Mouse (Mus musculus) ES-Bruce4 (cell line): ENCODE data around the gene Ufsp2. TPM values are rescaled to one million over a fixed set of nuclear protein-coding genes. Genes with fewer than 3 reads are reported as not detected.

Source experiments
- H3K27ac ChIP-seq: 2 replicates; pipeline ENCODE4 v1.5.1; 2012; ENCODE audit warnings: low read length, inconsistent platforms; ENCODE audit not compliant: insufficient read depth
- H3K27me3 ChIP-seq: 2 replicates; pipeline ENCODE4 v1.6.1; 2012; ENCODE audit warnings: mild to moderate bottlenecking, low read length, inconsistent platforms; ENCODE audit not compliant: control insufficient read depth, poor library complexity, insufficient read depth, severe bottlenecking
- H3K36me3 ChIP-seq: 2 replicates; pipeline ENCODE4 v1.6.1; 2012; ENCODE audit warnings: inconsistent platforms, mild to moderate bottlenecking, low read length, moderate library complexity; ENCODE audit not compliant: control insufficient read depth, poor library complexity, insufficient read depth, severe bottlenecking
- H3K4me1 ChIP-seq: one replicate; pipeline ENCODE4 v1.8.1; 2011; ENCODE audit warnings: low read length; ENCODE audit not compliant: control insufficient read depth, insufficient read depth
- H3K4me3 ChIP-seq: 2 replicates; pipeline ENCODE4 v1.5.1; 2011; ENCODE audit warnings: low read depth, mild to moderate bottlenecking, low read length
- H3K9ac ChIP-seq: 2 replicates; pipeline ENCODE4 v1.6.1; 2012; ENCODE audit warnings: low read depth, mild to moderate bottlenecking, inconsistent platforms; ENCODE audit not compliant: poor library complexity, severe bottlenecking
- H3K9me3 ChIP-seq: replicated peaks from 2 replicates; pipeline ENCODE4 v1.6.1; 2012; ENCODE audit warnings: mild to moderate bottlenecking, low read length, inconsistent platforms; ENCODE audit not compliant: control insufficient read depth, poor library complexity, insufficient read depth, severe bottlenecking
- CTCF ChIP-seq: IDR thresholded peaks from one replicate; pipeline ENCODE4 v1.8.1; 2011; ENCODE audit warnings: low read depth, low read length
- EP300 ChIP-seq: IDR thresholded peaks from 2 replicates; pipeline ENCODE4 v1.6.1; 2011; ENCODE audit warnings: low read depth, low read length; ENCODE audit not compliant: insufficient read depth
- POLR2A ChIP-seq: IDR thresholded peaks from one replicate; pipeline ENCODE4 v1.8.1; 2011; ENCODE audit warnings: low read length; ENCODE audit not compliant: insufficient read depth
- polyA plus RNA-seq: library from polyadenylated mRNA; stranded (reverse); fragments of >200 nt; gene quantifications from 2 replicates; pipeline ENCODE4 v1.2.4, GENCODE M21; 2011; ENCODE audit warnings: low read depth; ENCODE audit not compliant: missing spikeins, insufficient read depth, insufficient read length

Ufsp2 gene
- polyA plus RNA-seq, 1 experiment = 62.4 TPM

GRCm38 (mm10) chr8:45995576-45995975 is 20.2 kb downstream of the Ufsp2 start:
- Histone ChIP-seq H3K4me3 (no peak overlapping the region), H3K36me3 (peaks cover 7% of the 10 kb centered on the region), H3K9ac (no peak overlapping the region), H3K27ac (no peak overlapping the region), H3K4me1 (no peaks in the 10 kb centered on the region), H3K27me3 (no peaks in the 10 kb centered on the region), H3K9me3 (no peaks in the 10 kb centered on the region)
- TF ChIP-seq CTCF (no peak), POLR2A (no peak), EP300 (no peak)

- H3K9me3 ChIP-seq = no peaks in the 10 kb centered on the region
- H3K4me3 ChIP-seq = no peak overlapping the region
Measured at GRCm38 (mm10) chr8:45998228-45998627, 22.9 kb downstream of the Ufsp2 start.

GRCm38 (mm10) chr8:45999138-45999783 is 23.9 kb downstream of the Ufsp2 start, which contains the start of gene Lrp2bp:
Gene Lrp2bp, plus strand, starts transcription at chr8:45999303.
- Histone ChIP-seq H3K9ac (peak within 1 kb of the TSS; percentile 56), H3K4me1 (no peaks in the 10 kb centered on the region), H3K27ac (peak within 1 kb of the TSS; percentile 52), H3K4me3 (peak within 1 kb of the TSS; percentile 70), H3K27me3 (no peaks in the 10 kb centered on the region), H3K36me3 (peaks cover 7% of the 10 kb centered on the region; the same call in 1 of the 2 replicates), H3K9me3 (no peaks in the 10 kb centered on the region)
- TF ChIP-seq CTCF (peak; percentile 17), EP300 (no peak)

More at GRCm38 (mm10) chr8:45998228-45998627, 22.9 kb downstream of the Ufsp2 start:
- TF ChIP-seq CTCF (no peak), POLR2A (no peak), EP300 (no peak)
- Histone ChIP-seq H3K9ac (no peak overlapping the region), H3K36me3 (peaks cover 7% of the 10 kb centered on the region; the same call in 1 of the 2 replicates), H3K4me1 (no peaks in the 10 kb centered on the region), H3K27me3 (no peaks in the 10 kb centered on the region), H3K27ac (no peak overlapping the region)

DNA sequence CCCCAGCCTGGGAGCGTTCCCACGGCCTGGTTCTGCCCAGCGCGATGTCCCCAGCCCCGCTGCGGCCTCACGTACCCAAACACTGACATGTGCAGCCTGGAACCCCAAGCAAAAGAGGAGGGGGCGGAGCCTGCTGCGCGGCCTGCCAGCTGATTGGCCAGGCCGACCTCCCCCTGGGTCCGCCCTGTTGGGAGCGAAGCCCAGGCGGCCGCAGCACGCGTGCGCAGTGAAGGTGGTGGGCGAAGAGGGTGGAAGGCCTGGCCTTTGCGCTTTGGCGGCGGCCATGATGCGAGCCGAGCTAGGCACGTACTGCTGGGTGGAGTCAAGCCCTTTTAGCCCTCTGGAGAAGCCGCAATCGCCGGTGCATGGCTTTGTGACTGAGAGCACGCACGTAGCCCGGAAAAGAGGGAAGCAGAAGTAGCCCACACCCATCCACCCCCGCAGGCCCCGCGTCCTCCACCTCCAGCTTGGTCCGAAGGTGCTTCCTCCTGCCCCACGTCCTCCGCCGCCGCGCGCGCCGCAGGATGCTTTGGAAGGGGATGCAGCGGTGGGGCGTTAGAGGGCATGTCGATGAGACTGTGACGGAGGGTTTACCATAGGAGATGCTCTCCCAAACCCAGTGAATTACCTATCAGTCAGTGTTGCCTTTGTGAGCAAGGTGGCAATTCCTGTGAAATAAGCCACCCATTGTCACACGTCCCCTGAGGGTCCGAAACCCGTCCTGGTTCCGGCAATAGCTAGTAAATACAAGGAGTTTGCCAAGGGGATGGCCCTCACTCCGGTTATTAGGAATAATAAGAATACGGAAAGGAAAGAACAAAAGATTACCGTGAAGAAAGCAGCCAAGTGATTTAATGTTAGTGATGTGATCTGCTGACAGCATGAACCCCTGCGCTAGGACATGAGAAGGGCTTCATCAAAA is 24.7 kb downstream of the Ufsp2 start:
- no peaks in the 10 kb centered on the region for H3K9me3 ChIP-seq
- peaks cover 7% of the 10 kb centered on the region; the same call in 1 of the 2 replicates for H3K36me3 ChIP-seq
- H3K27ac ChIP-seq = peak overlapping the region; percentile 52
- peak overlapping the region; percentile 70 for H3K4me3 ChIP-seq
- H3K27me3 ChIP-seq = no peaks in the 10 kb centered on the region
- peak; percentile 16 for TF ChIP-seq POLR2A
- peak; percentile 90 for TF ChIP-seq EP300
- TF ChIP-seq CTCF = no peak
- no peaks in the 10 kb centered on the region for H3K4me1 ChIP-seq
- peak overlapping the region; percentile 56 for H3K9ac ChIP-seq

- no peaks in the 10 kb centered on the region for H3K9me3 ChIP-seq
- H3K27ac ChIP-seq = no peak within 1 kb of the TSS
- TF ChIP-seq EP300 (no peak), CTCF (no peak), POLR2A (no peak)
- H3K36me3 ChIP-seq = no peaks in the 10 kb centered on the region
- H3K4me1 ChIP-seq = peaks cover 2% of the 10 kb centered on the region
- H3K4me3 ChIP-seq = no peak within 1 kb of the TSS
- H3K27me3 ChIP-seq = no peaks in the 10 kb centered on the region; the same call in 1 of the 2 replicates
- H3K9ac ChIP-seq = no peak within 1 kb of the TSS
Measured at GRCm38 (mm10) chr8:46005596-46005995, 30.3 kb downstream of the Ufsp2 start, which contains the start of gene Ankrd37. Gene Ankrd37, minus strand, starts transcription at chr8:46005707.

DNA sequence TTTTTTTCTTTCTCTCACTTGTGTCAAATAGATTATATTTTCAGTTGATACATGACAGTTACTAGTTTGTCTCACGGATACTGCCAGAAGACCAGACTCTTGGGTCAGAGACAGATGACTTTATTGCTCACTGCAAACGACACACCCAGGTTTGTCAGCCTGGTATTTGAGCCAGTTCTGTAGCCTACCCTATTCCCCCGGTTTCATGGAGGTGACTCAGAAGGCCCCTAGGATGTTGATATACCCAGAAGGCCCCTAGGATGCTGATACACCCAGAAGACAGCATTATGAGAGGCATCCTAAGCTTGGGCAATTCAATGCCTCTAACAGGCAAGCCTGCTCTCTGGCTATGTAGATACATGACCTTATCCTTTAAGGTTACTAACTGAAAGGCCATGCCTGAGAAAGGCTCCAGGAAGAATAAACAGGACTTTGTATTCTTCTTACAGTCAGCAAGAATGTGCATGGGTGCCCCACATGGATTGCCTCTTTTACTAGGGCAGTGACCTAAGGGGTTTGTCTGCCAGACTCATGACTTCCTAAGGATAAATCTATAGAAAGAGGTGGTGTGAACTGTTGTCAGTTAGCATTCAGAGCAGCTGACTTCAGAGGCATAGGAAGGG is 31.8 kb downstream of the Ufsp2 start:
- no peak for TF ChIP-seq CTCF
- TF ChIP-seq EP300 = no peak
- TF ChIP-seq POLR2A = no peak
- Histone ChIP-seq H3K4me1 (peaks cover 2% of the 10 kb centered on the region), H3K9ac (no peak overlapping the region), H3K4me3 (no peak overlapping the region), H3K27ac (no peak overlapping the region), H3K9me3 (no peaks in the 10 kb centered on the region), H3K27me3 (no peaks in the 10 kb centered on the region; the same call in 1 of the 2 replicates), H3K36me3 (no peaks in the 10 kb centered on the region)
